In genomic region chr14:31685680-31686079, GRCm38 (mm10) we compare ENCODE assay signal across 15 mouse cellular contexts. TPM values are rescaled to one million over a fixed set of nuclear protein-coding genes. Genes with fewer than 3 reads are reported as not detected.
DNase-seq lines count a peak whose midpoint lies in the region; ATAC-seq and TF ChIP-seq lines count a peak whose summit lies in the region.
"Had no signal": no experiment of that assay in that cellular context is flagged by ENCODE, and none has a peak within 500 bp of the region (broad histone marks: within the 10 kb centered on the region; RNA-seq: fewer than 3 reads in every experiment).

No protein-coding gene starts in this region.

- peak overlapping the region; percentile 59 for H3K4me2 ChIP-seq in liver, postnatal 0 days (ENCODE audit: low read depth, low read length)
- no peak overlapping the region for H3K4me2 ChIP-seq in hindbrain, embryonic 13.5 days

- TF ChIP-seq CTCF in bone marrow macrophage, adult 2 months (IDR thresholded peaks at IDR 0.05; ENCODE audit: low read depth, low read length) = no peak
- TF ChIP-seq CTCF in liver, postnatal 0 days (IDR thresholded peaks at IDR 0.05; ENCODE audit: low read depth) = no peak

- H3K9me3 ChIP-seq in liver, postnatal 0 days (ENCODE audit: low read length) = no peaks in the 10 kb centered on the region
- H3K9me3 ChIP-seq in hindbrain, embryonic 13.5 days = no peaks in the 10 kb centered on the region

- ATAC-seq in liver, postnatal 0 days = no peak
- no peak for ATAC-seq in hindbrain, embryonic 13.5 days (ENCODE audit: low FRiP score)
- ATAC-seq: forebrain, postnatal 0 days; hindbrain, postnatal 0 days had no signal

- peak; percentile 73 to 80 for DNase-seq in spleen, postnatal 36 days (ENCODE audit: low spot score in 2 of 2)
- DNase-seq in spleen, postnatal 4 days (ENCODE audit: low spot score in 2 of 2) = no peak
- peak; percentile 28 for DNase-seq in liver, postnatal 0 days
- peak; percentile 40 for DNase-seq in thymus, postnatal 25 days
- no peak for DNase-seq in cerebellum, adult 11 months
- DNase-seq in right cerebral cortex, adult 18-20 months = no peak
- DNase-seq: adrenal gland, postnatal 14 days; cerebellum, postnatal 10 days; forebrain, postnatal 0 days; kidney, postnatal 14 days; midbrain, embryonic 14.5 days; right cerebral cortex, postnatal 4 days had no signal

- H3K9ac ChIP-seq in liver, postnatal 0 days (replicated peaks) = no peak overlapping the region
- no peak overlapping the region for H3K9ac ChIP-seq in hindbrain, embryonic 13.5 days
- H3K9ac ChIP-seq: forebrain, postnatal 0 days had no signal

- H3K27me3 ChIP-seq in liver, postnatal 0 days (ENCODE audit: insufficient read depth, low read length) = no peaks in the 10 kb centered on the region
- no peaks in the 10 kb centered on the region for H3K27me3 ChIP-seq in hindbrain, embryonic 13.5 days

- no peaks in the 10 kb centered on the region for H3K36me3 ChIP-seq in liver, postnatal 0 days (replicated peaks; ENCODE audit: insufficient read depth, low read length)
- H3K36me3 ChIP-seq in hindbrain, embryonic 13.5 days = no peaks in the 10 kb centered on the region

- peak overlapping the region; percentile 33 for H3K27ac ChIP-seq in bone marrow macrophage, adult 2 months (ENCODE audit: insufficient read depth, low read depth, low read length)
- peak overlapping the region; percentile 66 for H3K27ac ChIP-seq in liver, postnatal 0 days (ENCODE audit: low read depth)
- H3K27ac ChIP-seq in hindbrain, embryonic 13.5 days = no peak overlapping the region
- H3K27ac ChIP-seq: hindbrain, postnatal 0 days had no signal

- peak overlapping the region; percentile 22; the same call in 1 of the 2 replicates for H3K4me3 ChIP-seq in bone marrow macrophage, adult 2 months (ENCODE audit: insufficient read depth, low read length)
- no peak overlapping the region for H3K4me3 ChIP-seq in liver, postnatal 0 days (ENCODE audit: low read depth, low read length)
- no peak overlapping the region for H3K4me3 ChIP-seq in hindbrain, embryonic 13.5 days

- no peak for TF ChIP-seq POLR2A in bone marrow macrophage, adult 2 months (IDR thresholded peaks at IDR 0.05; ENCODE audit: borderline replicate concordance, low read depth, low read length)

- H3K4me1 ChIP-seq in bone marrow macrophage, adult 2 months (ENCODE audit: control insufficient read depth, insufficient read depth, low read length) = peaks cover 49% of the 10 kb centered on the region
- peaks cover 13% of the 10 kb centered on the region for H3K4me1 ChIP-seq in liver, postnatal 0 days (ENCODE audit: insufficient read depth)
- no peaks in the 10 kb centered on the region for H3K4me1 ChIP-seq in hindbrain, embryonic 13.5 days (replicated peaks)

- no peak for TF ChIP-seq EP300 in liver, postnatal 0 days (IDR thresholded peaks at IDR 0.05; ENCODE audit: low read depth)

- 36% methylated on average over 10 of the region's 10 CpGs for WGBS in liver, postnatal 0 days (ENCODE audit: insufficient replicate concordance)
- WGBS in hindbrain, embryonic 13.5 days = 87% methylated on average over 10 of the region's 10 CpGs

RNA-seq across cellular contexts. Expression of gene Hacl1, which starts 44.6 kb away (rescaled TPM):
- 14.3 and 24.7 TPM in 2 replicates for polyA plus RNA-seq in bone marrow macrophage, adult 2 months (2012; ENCODE audit: insufficient read depth, insufficient read length, missing spikeins)
- polyA plus RNA-seq in liver, postnatal 0 days (2015; fragmentation: Nextera tagmentation; extraction: Ambion mirVana) = 310 and 342 TPM in 2 replicates
- 9.8 and 10.4 TPM in 2 replicates for polyA plus RNA-seq in hindbrain, embryonic 13.5 days (2015; fragmentation: Nextera tagmentation; extraction: Ambion mirVana)

RNA-seq across cellular contexts. Expression of gene Btd, which starts 44.9 kb away (rescaled TPM):
- 11.9 and 14.2 TPM in 2 replicates for polyA plus RNA-seq in bone marrow macrophage, adult 2 months (2012; ENCODE audit: insufficient read depth, insufficient read length, missing spikeins)
- polyA plus RNA-seq in liver, postnatal 0 days (2015; fragmentation: Nextera tagmentation; extraction: Ambion mirVana) = 40.3 and 44.1 TPM in 2 replicates
- polyA plus RNA-seq in hindbrain, embryonic 13.5 days (2015; fragmentation: Nextera tagmentation; extraction: Ambion mirVana) = 17.3 and 18.7 TPM in 2 replicates

RNA-seq across cellular contexts. Expression of gene Gm49387, which starts 45.0 kb away (rescaled TPM):
- polyA plus RNA-seq in bone marrow macrophage, adult 2 months (2012; ENCODE audit: insufficient read depth, insufficient read length, missing spikeins) = not detected in 2 replicates
- 0.89 and 3.9 TPM in 2 replicates for polyA plus RNA-seq in liver, postnatal 0 days (2015; fragmentation: Nextera tagmentation; extraction: Ambion mirVana)
- polyA plus RNA-seq in hindbrain, embryonic 13.5 days (2015; fragmentation: Nextera tagmentation; extraction: Ambion mirVana) = 0.61 and 1.7 TPM in 2 replicates
- polyA plus RNA-seq: hindbrain, postnatal 0 days; midbrain, embryonic 14.5 days had no signal

Comparison
In these comparisons a context has a peak if more than half of its experiments do, and no peak if none do; other contexts are left out.
1. DNase-seq: peak in spleen, postnatal 36 days (2 of 2), liver, postnatal 0 days (single experiment) and thymus, postnatal 25 days (single experiment); none in spleen, postnatal 4 days (0 of 2), cerebellum, adult 11 months (single experiment) and right cerebral cortex, adult 18-20 months (single experiment).
2. RNA of gene Hacl1, which starts 44.6 kb away (polyA plus RNA-seq): 310 to 342 TPM in liver, postnatal 0 days; 14.3 to 24.7 TPM in bone marrow macrophage, adult 2 months and 9.8 to 10.4 TPM in hindbrain, embryonic 13.5 days; every median in the first group is over 10 times any median in the second.